Mouse (Mus musculus): ENCODE results near the gene Klf16. TPM values are rescaled to one million over a fixed set of nuclear protein-coding genes. Genes with fewer than 3 reads are reported as not detected.

Klf16 gene
- total and polyA plus RNA-seq, 3 experiments, result 14.1 to 94.0 (median 38.2) TPM

DNA sequence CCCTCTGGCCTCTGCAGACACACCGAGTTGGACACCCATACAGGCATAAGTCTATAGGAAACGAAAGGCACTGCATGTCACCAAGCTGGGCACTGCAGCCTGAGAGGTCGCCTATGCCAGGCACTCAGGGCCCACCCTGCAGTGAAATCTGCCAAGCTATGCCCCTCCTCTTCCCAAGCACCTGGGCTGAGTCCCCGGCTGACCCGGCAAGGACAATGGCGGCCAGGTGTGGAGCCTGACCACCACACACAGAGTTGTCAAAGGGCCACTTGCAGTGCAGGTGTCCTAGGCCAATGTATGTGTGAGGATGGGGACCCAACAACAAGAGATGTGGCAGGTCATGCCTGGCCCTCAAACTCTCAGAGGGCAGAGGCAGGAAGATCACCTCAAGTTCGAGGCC lies 17.7 kb downstream of the Klf16 start (continued):
- no peak for TF ChIP-seq SMC3 (IDR thresholded peaks at IDR 0.05; ENCODE audit: low read depth, low read length)

DNA sequence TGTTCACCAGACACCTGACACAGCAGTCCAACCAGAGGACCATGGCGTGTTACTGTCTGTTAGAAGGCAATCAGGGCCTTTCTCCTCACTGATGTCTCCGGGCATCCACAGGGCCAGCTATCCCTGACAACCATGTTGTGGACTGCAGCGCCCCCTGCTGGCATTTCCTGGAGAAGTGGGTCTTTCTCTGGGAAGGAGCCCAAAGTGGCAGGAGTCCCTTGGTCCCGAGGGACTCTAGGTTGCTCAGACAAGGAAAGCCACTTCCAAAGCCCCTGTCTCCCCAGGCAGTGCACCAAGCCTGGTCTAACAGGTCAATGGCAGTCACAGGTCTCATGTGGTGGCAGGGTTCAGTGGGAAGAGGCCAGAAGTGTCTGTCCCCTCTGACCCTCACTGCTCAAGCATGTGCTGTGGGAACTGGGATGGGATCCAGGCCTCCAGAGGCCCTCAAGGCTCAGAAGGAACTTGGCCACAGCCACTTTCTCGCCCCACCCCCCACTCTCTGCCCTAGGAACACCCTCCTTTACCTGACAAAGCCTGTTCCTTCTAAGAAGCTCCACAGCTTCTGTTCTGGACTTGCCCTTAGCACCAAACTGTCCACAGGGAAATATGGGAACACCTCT lies 19.7 kb downstream of the Klf16 start:
- TF ChIP-seq CHD1 (IDR thresholded peaks at IDR 0.05; ENCODE audit: low read depth, low read length) (no peak), ZKSCAN1 (IDR thresholded peaks at IDR 0.05; ENCODE audit: borderline replicate concordance, low read depth, low read length) (no peak), RAD21 (IDR thresholded peaks at IDR 0.05; ENCODE audit: low read depth, low read length) (peak; percentile 57), SMC3 (IDR thresholded peaks at IDR 0.05; ENCODE audit: low read depth, low read length) (peak; percentile 43), EP300 (IDR thresholded peaks at IDR 0.05; ENCODE audit: low read length) (no peak), ZMIZ1 (IDR thresholded peaks at IDR 0.05; ENCODE audit: low read depth, low read length) (no peak), CTCF (conservative IDR thresholded peaks at IDR 0.05 in 1 of 2, IDR thresholded peaks at IDR 0.05 in 1 of 2; ENCODE audit: low read depth in 2 of 2, low read length in 2 of 2) (peak; percentile 35 to 75; a peak in 3 of 4 replicates), MAX (IDR thresholded peaks at IDR 0.05; ENCODE audit: low read length) (no peak)
- H3K27ac ChIP-seq (ENCODE audit: insufficient read depth, low read depth), result no peak overlapping the region
- no peak for DNase-seq (ENCODE audit: extremely low read depth)
- H3K9ac ChIP-seq (ENCODE audit: insufficient read depth, low read depth), result no peak overlapping the region
- no peak overlapping the region for H3K4me2 ChIP-seq (ENCODE audit: insufficient read depth, low read depth, poor library complexity, severe bottlenecking)
- H3K36me3 ChIP-seq (replicated peaks in 1 of 2; ENCODE audit: control insufficient read depth in 1 of 2, insufficient read depth in 1 of 2, low read length in 1 of 2), result peaks cover 0 to 59% of the 10 kb centered on the region in 2 experiments
- H3K4me3 ChIP-seq (replicated peaks in 1 of 3; ENCODE audit: low read depth in 2 of 3, low read length in 2 of 3, poor library complexity in 1 of 3), result no peak overlapping the region
- H3K4me1 ChIP-seq (ENCODE audit: control insufficient read depth in 1 of 2, insufficient read depth in 2 of 2), result peaks cover 17 to 40% of the 10 kb centered on the region in 2 experiments
- in situ Hi-C loops (cut with MboI; ENCODE audit: low pct_ligation_motif_present, low pct_unique_long_range_greater_than_20kb, low sequenced_read_pairs) (no loop called here), dilution Hi-C loops (cut with MboI; ENCODE audit: extremely low pct_ligation_motif_present, extremely low pct_unique_long_range_greater_than_20kb, low sequenced_read_pairs) (no loop called here)
- H3K27me3 ChIP-seq (replicated peaks), result no peaks in the 10 kb centered on the region
- H3K79me2 ChIP-seq (replicated peaks; ENCODE audit: control insufficient read depth, extremely low read depth, insufficient read depth, poor library complexity, severe bottlenecking), result peaks cover 59% of the 10 kb centered on the region
- no peaks in the 10 kb centered on the region for H3K9me3 ChIP-seq (replicated peaks; ENCODE audit: low read length)

DNA sequence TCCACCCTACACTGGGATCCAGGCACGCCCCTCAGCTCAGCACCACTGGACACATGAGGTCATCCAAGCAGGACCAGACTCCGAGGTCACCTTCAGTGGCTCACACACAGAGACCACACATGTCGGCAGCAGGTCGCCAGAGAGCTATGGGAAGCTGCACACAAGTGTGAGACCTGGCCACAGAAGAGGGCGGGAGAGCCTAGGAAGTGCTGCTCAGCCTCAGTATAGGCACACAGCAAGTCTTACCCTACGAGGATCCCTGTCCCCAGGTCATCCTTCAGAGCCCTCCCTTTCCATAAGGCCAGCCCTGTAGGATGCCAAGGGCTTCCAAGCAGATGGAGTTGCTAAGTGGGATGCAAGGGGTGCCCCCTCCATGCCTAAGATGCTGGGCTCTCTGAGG lies 23.1 kb downstream of the Klf16 start:
- dilution Hi-C loops (cut with MboI; ENCODE audit: extremely low pct_ligation_motif_present, extremely low pct_unique_long_range_greater_than_20kb, low sequenced_read_pairs), result no loop called here

More for the DNA sequence above, 23.1 kb downstream of the Klf16 start:
- no peaks in the 10 kb centered on the region for H3K9me3 ChIP-seq (replicated peaks; ENCODE audit: low read length)
- H3K4me1 ChIP-seq (ENCODE audit: control insufficient read depth in 1 of 2, insufficient read depth in 2 of 2), result peaks cover 10 to 27% of the 10 kb centered on the region in 2 experiments
- no peaks in the 10 kb centered on the region for H3K27me3 ChIP-seq (replicated peaks)
- in situ Hi-C loops (cut with MboI; ENCODE audit: low pct_ligation_motif_present, low pct_unique_long_range_greater_than_20kb, low sequenced_read_pairs), result loop anchor here (5.0 kb wide), 1 partner anchor 107 kb away; no protein-coding TSS in a partner anchor
- H3K4me3 ChIP-seq (replicated peaks in 1 of 3; ENCODE audit: low read depth in 2 of 3, low read length in 2 of 3, poor library complexity in 1 of 3), result no peak overlapping the region
- DNase-seq (ENCODE audit: extremely low read depth), result no peak
- no peak overlapping the region for H3K9ac ChIP-seq (ENCODE audit: insufficient read depth, low read depth)
- no peak overlapping the region for H3K27ac ChIP-seq (ENCODE audit: insufficient read depth, low read depth)
- TF ChIP-seq ETS1 (conservative IDR thresholded peaks at IDR 0.05; ENCODE audit: low read depth, low read length) (no peak), MYC (IDR thresholded peaks at IDR 0.05; ENCODE audit: low read depth, low read length) (no peak), JUN (IDR thresholded peaks at IDR 0.05; ENCODE audit: insufficient read depth, low read depth, low read length) (no peak), IRF4 (IDR thresholded peaks at IDR 0.05; ENCODE audit: low read depth, low read length) (no peak), E2F4 (IDR thresholded peaks at IDR 0.05; ENCODE audit: insufficient replicate concordance, low read depth, low read length) (no peak), KAT2A (IDR thresholded peaks at IDR 0.05; ENCODE audit: insufficient replicate concordance, low read length) (no peak), CTCF (conservative IDR thresholded peaks at IDR 0.05 in 1 of 2, IDR thresholded peaks at IDR 0.05 in 1 of 2; ENCODE audit: low read depth in 2 of 2, low read length in 2 of 2) (no peak), HCFC1 (IDR thresholded peaks at IDR 0.05; ENCODE audit: low read depth, low read length) (no peak), ZMIZ1 (IDR thresholded peaks at IDR 0.05; ENCODE audit: low read depth, low read length) (no peak)
- H3K36me3 ChIP-seq (replicated peaks in 1 of 2; ENCODE audit: control insufficient read depth in 1 of 2, insufficient read depth in 1 of 2, low read length in 1 of 2), result peaks cover 19 to 83% of the 10 kb centered on the region in 2 experiments
- peaks cover 44% of the 10 kb centered on the region for H3K79me2 ChIP-seq (replicated peaks; ENCODE audit: control insufficient read depth, extremely low read depth, insufficient read depth, poor library complexity, severe bottlenecking)
- no peak overlapping the region for H3K4me2 ChIP-seq (ENCODE audit: insufficient read depth, low read depth, poor library complexity, severe bottlenecking)
